Mouse (Mus musculus) lung, embryonic 15.5 days (tissue): ENCODE data around the gene Anapc11. TPM values are rescaled to one million over a fixed set of nuclear protein-coding genes. Genes with fewer than 3 reads are reported as not detected.

Source experiments
- ATAC-seq: fragments of 200-750 bp; cut with Nextera tagmentation; 2 replicates; pipeline ENCODE4 v1.8.0; 2017; ENCODE audit warnings: moderate number of reproducible peaks, borderline replicate concordance; ENCODE audit not compliant: low FRiP score, low TSS enrichment; ENCODE audit errors: extremely low read depth
- H3K27ac ChIP-seq: fragments of 300-500 bp; sonication (generic); 2 replicates; pipeline ENCODE4 v1.5.1; 2015; ENCODE audit warnings: moderate library complexity, mild to moderate bottlenecking, inconsistent platforms
- H3K27me3 ChIP-seq: fragments of 300-500 bp; sonication (generic); 2 replicates; pipeline ENCODE4 v1.6.1; 2015; ENCODE audit warnings: inconsistent platforms
- H3K36me3 ChIP-seq: fragments of 300-500 bp; sonication (generic); 2 replicates; pipeline ENCODE4 v1.6.1; 2015; ENCODE audit warnings: inconsistent platforms
- H3K4me1 ChIP-seq: fragments of 300-500 bp; sonication (generic); 2 replicates; pipeline ENCODE4 v1.6.1; 2015; ENCODE audit warnings: inconsistent platforms
- H3K4me2 ChIP-seq: fragments of 300-500 bp; sonication (generic); 2 replicates; pipeline ENCODE4 v1.6.1; 2015; ENCODE audit warnings: inconsistent platforms, mild to moderate bottlenecking, moderate library complexity
- H3K4me3 ChIP-seq: fragments of 300-500 bp; sonication (generic); 2 replicates; pipeline ENCODE4 v1.5.1; 2015; ENCODE audit warnings: mild to moderate bottlenecking, inconsistent platforms
- H3K9ac ChIP-seq: fragments of 300-500 bp; sonication (generic); 2 replicates; pipeline ENCODE4 v1.6.1; 2015; ENCODE audit warnings: inconsistent platforms
- H3K9me3 ChIP-seq: fragments of 300-500 bp; sonication (generic); 2 replicates; pipeline ENCODE4 v1.6.1; 2016; ENCODE audit warnings: inconsistent platforms
- WGBS: fragments of 180-500 bp; shearing (Covaris S2); methylation state at CpG from one replicate; pipeline ENCODE4 v1.1.7; 2015; 5-methylcytosine and 5-hydroxymethylcytosine counted together
- polyA plus RNA-seq: library from polyadenylated mRNA; unstranded; fragments of >200 nt; fragmentation: Nextera tagmentation; extraction: Ambion mirVana; gene quantifications from 2 replicates; pipeline ENCODE4 v1.2.1, GENCODE M21; 2015

Gene Anapc11
- polyA plus RNA-seq, 1 experiment from 2014 or later: 215 TPM

- Histone ChIP-seq H3K4me3 (peak overlapping the region; percentile 75), H3K4me2 (peak overlapping the region; percentile 93), H3K4me1 (peaks cover 22% of the 10 kb centered on the region), H3K36me3 (peaks cover 44% of the 10 kb centered on the region), H3K9me3 (no peaks in the 10 kb centered on the region), H3K9ac (peak overlapping the region; percentile 70), H3K27ac (peak overlapping the region; percentile 77), H3K27me3 (no peaks in the 10 kb centered on the region)
- under 1% methylated on average over 53 of the region's 53 CpGs for WGBS
- peak; percentile 79; the same call in 1 of the 2 replicates for ATAC-seq
Measured at GRCm38 (mm10) chr11:120624680-120625111, 26.5 kb downstream of the Anapc11 start.

GRCm38 (mm10) chr11:120625152-120625775 lies 27.0 kb downstream of the Anapc11 start, which contains the start of gene Sirt7:
Gene Sirt7, minus strand, starts transcription at chr11:120625240.
- Histone ChIP-seq H3K9ac (peak within 1 kb of the TSS; percentile 70), H3K27me3 (no peaks in the 10 kb centered on the region), H3K4me2 (peak within 1 kb of the TSS; percentile 93), H3K27ac (peak within 1 kb of the TSS; percentile 77), H3K4me1 (peaks cover 28% of the 10 kb centered on the region), H3K36me3 (peaks cover 38% of the 10 kb centered on the region), H3K9me3 (no peaks in the 10 kb centered on the region), H3K4me3 (peak within 1 kb of the TSS; percentile 75)
- peak; percentile 19; the same call in 1 of the 2 replicates for ATAC-seq
- 18% methylated on average over 5 of the region's 5 CpGs for WGBS

GRCm38 (mm10) chr11:120626785-120627467 lies 28.7 kb downstream of the Anapc11 start:
- Histone ChIP-seq H3K9ac (no peak overlapping the region), H3K36me3 (peaks cover 27% of the 10 kb centered on the region), H3K27ac (no peak overlapping the region), H3K4me3 (no peak overlapping the region), H3K4me2 (no peak overlapping the region), H3K4me1 (peaks cover 45% of the 10 kb centered on the region), H3K9me3 (no peaks in the 10 kb centered on the region), H3K27me3 (no peaks in the 10 kb centered on the region)
- 89% methylated on average over 11 of the region's 11 CpGs for WGBS
- ATAC-seq: no peak

- no peaks in the 10 kb centered on the region for H3K27me3 ChIP-seq
- no peak overlapping the region for H3K9ac ChIP-seq
- no peaks in the 10 kb centered on the region for H3K9me3 ChIP-seq
- no peak for ATAC-seq
- no peak overlapping the region for H3K27ac ChIP-seq
- no peak overlapping the region for H3K4me2 ChIP-seq
- H3K36me3 ChIP-seq: peaks cover 24% of the 10 kb centered on the region
- no peak overlapping the region for H3K4me3 ChIP-seq
- peaks cover 50% of the 10 kb centered on the region for H3K4me1 ChIP-seq
- WGBS: 75% methylated on average over 22 of the region's 22 CpGs
Measured at GRCm38 (mm10) chr11:120627468-120628300, 29.5 kb downstream of the Anapc11 start.

GRCm38 (mm10) chr11:120628601-120629340 lies 30.6 kb downstream of the Anapc11 start:
- Histone ChIP-seq H3K9ac (no peak overlapping the region), H3K4me3 (peak overlapping the region; percentile 1; the same call in 1 of the 2 replicates), H3K36me3 (peaks cover 18% of the 10 kb centered on the region), H3K4me2 (no peak overlapping the region), H3K27ac (no peak overlapping the region), H3K27me3 (no peaks in the 10 kb centered on the region), H3K4me1 (peaks cover 48% of the 10 kb centered on the region), H3K9me3 (no peaks in the 10 kb centered on the region)
- WGBS: 94% methylated on average over 23 of the region's 23 CpGs
- no peak for ATAC-seq

GRCm38 (mm10) chr11:120629341-120629730 lies 31.1 kb downstream of the Anapc11 start:
- WGBS: 74% methylated on average over 23 of the region's 23 CpGs
- ATAC-seq: no peak
- Histone ChIP-seq H3K27me3 (no peaks in the 10 kb centered on the region), H3K9ac (no peak overlapping the region), H3K36me3 (peaks cover 18% of the 10 kb centered on the region), H3K27ac (0 out of 2 replicates have a peak overlapping the region, but pooled peaks have one; percentile 15), H3K9me3 (no peaks in the 10 kb centered on the region), H3K4me3 (peak overlapping the region; percentile 1; the same call in 1 of the 2 replicates), H3K4me2 (no peak overlapping the region), H3K4me1 (peaks cover 49% of the 10 kb centered on the region)

GRCm38 (mm10) chr11:120629911-120630310 lies 31.7 kb downstream of the Anapc11 start:
- ATAC-seq: no peak
- Histone ChIP-seq H3K4me2 (peak overlapping the region; percentile 80; the same call in 1 of the 2 replicates), H3K27ac (peak overlapping the region; percentile 55; the same call in 1 of the 2 replicates), H3K4me3 (no peak overlapping the region), H3K9ac (peak overlapping the region; percentile 8; the same call in 1 of the 2 replicates), H3K27me3 (no peaks in the 10 kb centered on the region), H3K9me3 (no peaks in the 10 kb centered on the region), H3K36me3 (peaks cover 18% of the 10 kb centered on the region), H3K4me1 (peaks cover 49% of the 10 kb centered on the region)
- 29% methylated on average over 7 of the region's 7 CpGs for WGBS

GRCm38 (mm10) chr11:120630401-120630871 lies 32.2 kb downstream of the Anapc11 start:
- no peaks in the 10 kb centered on the region for H3K9me3 ChIP-seq
- H3K4me3 ChIP-seq: peak overlapping the region; percentile 5; the same call in 1 of the 2 replicates
- no peaks in the 10 kb centered on the region for H3K27me3 ChIP-seq
- peak overlapping the region; percentile 80; the same call in 1 of the 2 replicates for H3K4me2 ChIP-seq
- ATAC-seq: no peak
- peaks cover 45% of the 10 kb centered on the region for H3K4me1 ChIP-seq
- H3K9ac ChIP-seq: peak overlapping the region; percentile 8
- 51% methylated on average over 5 of the region's 5 CpGs for WGBS
- peak overlapping the region; percentile 55 for H3K27ac ChIP-seq
- H3K36me3 ChIP-seq: peaks cover 18% of the 10 kb centered on the region

- Histone ChIP-seq H3K4me2 (peak overlapping the region; percentile 80), H3K27me3 (no peaks in the 10 kb centered on the region), H3K36me3 (peaks cover 18% of the 10 kb centered on the region), H3K9ac (peak overlapping the region; percentile 91), H3K27ac (peak overlapping the region; percentile 55), H3K4me1 (peaks cover 39% of the 10 kb centered on the region), H3K9me3 (no peaks in the 10 kb centered on the region), H3K4me3 (peak overlapping the region; percentile 93)
- no peak for ATAC-seq
- WGBS: 28% methylated on average over 7 of the region's 7 CpGs
Measured at GRCm38 (mm10) chr11:120630881-120631725, 32.9 kb downstream of the Anapc11 start.

- WGBS: 44% methylated on average over 4 of the region's 4 CpGs
- ATAC-seq: no peak
- H3K27ac ChIP-seq: peak overlapping the region; percentile 85
- H3K27me3 ChIP-seq: no peaks in the 10 kb centered on the region
- H3K9ac ChIP-seq: peak overlapping the region; percentile 91
- H3K4me2 ChIP-seq: peak overlapping the region; percentile 80
- H3K4me3 ChIP-seq: peak overlapping the region; percentile 93
- H3K36me3 ChIP-seq: peaks cover 17% of the 10 kb centered on the region
- H3K9me3 ChIP-seq: no peaks in the 10 kb centered on the region
- H3K4me1 ChIP-seq: peaks cover 39% of the 10 kb centered on the region
Measured at GRCm38 (mm10) chr11:120631726-120632448, 33.7 kb downstream of the Anapc11 start.
